Mouse (Mus musculus) heart, embryonic 12.5 days (tissue): ENCODE results near the gene BC024978. TPM values are rescaled to one million over a fixed set of nuclear protein-coding genes. Genes with fewer than 3 reads are reported as not detected.

Source experiments
- ATAC-seq: fragments of 200-750 bp; cut with Nextera tagmentation; 2 replicates; pipeline ENCODE4 v1.8.0; 2017; ENCODE audit warnings: moderate TSS enrichment, moderate library complexity; ENCODE audit not compliant: insufficient number of reproducible peaks, low FRiP score
- H3K27ac ChIP-seq: fragments of 300-500 bp; sonication (generic); 2 replicates; pipeline ENCODE4 v1.5.1; 2016; ENCODE audit warnings: mild to moderate bottlenecking, moderate library complexity; ENCODE audit not compliant: poor library complexity, severe bottlenecking
- H3K27me3 ChIP-seq: fragments of 300-500 bp; sonication (generic); replicated peaks from 2 replicates; pipeline ENCODE4 v1.6.1; 2016; ENCODE audit warnings: mild to moderate bottlenecking, moderate library complexity
- H3K36me3 ChIP-seq: fragments of 300-500 bp; sonication (generic); 2 replicates; pipeline ENCODE4 v1.6.1; 2016; ENCODE audit warnings: mild to moderate bottlenecking, moderate library complexity
- H3K4me1 ChIP-seq: fragments of 300-500 bp; sonication (generic); replicated peaks from 2 replicates; pipeline ENCODE4 v1.6.1; 2016; ENCODE audit warnings: mild to moderate bottlenecking
- H3K4me2 ChIP-seq: fragments of 300-500 bp; sonication (generic); 2 replicates; pipeline ENCODE4 v1.6.1; 2016; ENCODE audit warnings: mild to moderate bottlenecking, moderate library complexity
- H3K4me3 ChIP-seq: fragments of 300-500 bp; sonication (generic); 2 replicates; pipeline ENCODE4 v1.5.1; 2016; ENCODE audit warnings: mild to moderate bottlenecking
- H3K9ac ChIP-seq: fragments of 300-500 bp; sonication (generic); 2 replicates; pipeline ENCODE4 v1.6.1; 2016; ENCODE audit warnings: mild to moderate bottlenecking, moderate library complexity
- H3K9me3 ChIP-seq: fragments of 300-500 bp; sonication (generic); replicated peaks from 2 replicates; pipeline ENCODE4 v1.6.1; 2016; ENCODE audit warnings: mild to moderate bottlenecking, moderate library complexity
- WGBS: fragments of 180-500 bp; shearing (Covaris S2); methylation state at CpG from one replicate; pipeline ENCODE4 v1.1.7; 2016; 5-methylcytosine and 5-hydroxymethylcytosine counted together
- polyA plus RNA-seq: library from polyadenylated mRNA; unstranded; fragments of >200 nt; fragmentation: Nextera tagmentation; extraction: Ambion mirVana; gene quantifications from 2 replicates; pipeline ENCODE4 v1.2.1, GENCODE M21; 2016

Gene BC024978
- polyA plus RNA-seq, 1 experiment from 2014 or later, result 3.2 TPM

DNA sequence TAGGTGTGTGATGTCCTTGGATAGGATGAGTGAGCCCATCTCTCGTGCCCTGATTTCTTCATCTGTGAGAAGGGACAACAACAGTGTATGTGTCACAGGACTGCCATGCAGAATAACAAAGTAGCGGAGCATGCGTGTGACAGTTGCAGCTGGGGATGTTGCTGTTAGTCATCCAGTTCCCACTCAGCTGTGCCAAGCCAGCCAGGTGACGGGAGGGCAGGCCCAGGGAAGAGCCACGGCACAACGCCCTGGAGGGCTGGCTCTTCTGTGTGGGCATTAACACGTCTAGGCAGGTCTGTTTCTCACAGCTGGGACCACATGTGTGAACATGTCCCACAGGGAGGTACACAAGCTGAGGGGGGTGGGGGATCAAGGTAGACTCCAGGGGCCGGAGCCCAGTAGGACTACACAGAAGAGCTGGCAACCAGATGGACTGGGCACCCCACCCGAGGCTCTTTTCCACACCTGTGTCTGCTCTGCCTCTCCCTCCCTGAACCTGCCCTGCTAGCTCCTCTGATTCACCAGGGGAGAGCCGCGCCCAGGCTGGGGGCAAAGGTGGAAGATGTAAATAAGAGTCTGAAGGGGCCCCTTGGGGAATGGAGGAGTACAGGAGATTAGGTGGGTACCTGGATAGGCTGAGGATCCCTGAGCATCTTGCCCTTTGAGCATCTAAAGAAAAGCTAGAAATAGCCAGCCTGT lies 29.4 kb downstream of the BC024978 start:
- 82% methylated on average over 11 of the region's 11 CpGs for WGBS

DNA sequence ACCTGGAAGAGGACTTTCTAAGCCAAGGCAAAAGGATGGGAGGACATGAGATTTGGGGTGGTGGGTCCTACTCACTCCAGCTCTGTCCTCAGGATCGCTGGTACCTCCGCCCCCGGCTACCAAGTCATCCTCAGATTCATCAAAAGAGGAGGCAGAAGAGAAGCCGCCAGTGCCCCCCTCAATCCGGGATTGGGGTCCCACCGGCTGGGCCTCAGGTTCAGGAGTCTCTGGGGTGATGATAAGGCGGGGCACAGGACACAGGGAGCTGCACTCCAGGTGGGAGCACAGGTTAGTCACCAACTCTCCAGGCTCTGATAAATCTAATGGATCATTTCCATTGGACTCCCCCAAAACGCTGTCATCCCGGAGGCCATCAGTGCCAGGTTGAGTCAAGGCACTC lies 31.7 kb downstream of the BC024978 start:
- Histone ChIP-seq H3K9ac (peak overlapping the region; percentile 78), H3K9me3 (no peaks in the 10 kb centered on the region), H3K4me3 (peak overlapping the region; percentile 68), H3K4me2 (peak overlapping the region; percentile 76), H3K36me3 (0 out of 2 replicates have a peak, but pooled peaks cover 6% of the 10 kb centered on the region), H3K27me3 (no peaks in the 10 kb centered on the region), H3K27ac (no peak overlapping the region), H3K4me1 (peaks cover 40% of the 10 kb centered on the region)
- WGBS, result 34% methylated on average over 9 of the region's 9 CpGs
- no peak for ATAC-seq

More for the DNA sequence above, 29.4 kb downstream of the BC024978 start:
- H3K4me2 ChIP-seq, result 0 out of 2 replicates have a peak overlapping the region, but pooled peaks have one; percentile 1
- H3K9me3 ChIP-seq, result no peaks in the 10 kb centered on the region
- peaks cover 7% of the 10 kb centered on the region; the same call in 1 of the 2 replicates for H3K36me3 ChIP-seq
- H3K27me3 ChIP-seq, result no peaks in the 10 kb centered on the region
- H3K4me1 ChIP-seq, result peaks cover 40% of the 10 kb centered on the region
- no peak for ATAC-seq
- H3K4me3 ChIP-seq, result no peak overlapping the region
- no peak overlapping the region for H3K27ac ChIP-seq
- H3K9ac ChIP-seq, result peak overlapping the region; percentile 43; the same call in 1 of the 2 replicates

DNA sequence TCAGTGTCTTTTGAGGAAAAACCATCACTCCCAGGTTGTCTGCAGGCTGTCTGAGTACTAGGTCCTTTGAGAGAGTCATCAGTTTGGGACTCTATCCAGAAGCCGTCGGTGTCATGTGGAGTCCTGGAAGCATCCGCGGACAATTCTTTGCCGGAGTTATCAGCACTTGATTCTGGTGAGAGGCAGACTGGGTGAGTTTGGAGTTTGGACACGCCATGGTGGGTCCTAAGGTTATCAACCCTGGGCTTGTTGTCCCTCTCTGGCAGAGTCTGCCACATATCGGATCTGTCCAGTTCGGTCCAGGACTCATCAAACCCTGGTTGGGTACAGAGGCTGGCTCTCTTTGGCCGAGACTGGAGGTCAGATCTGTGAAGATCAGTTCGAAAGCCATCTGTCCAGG lies 32.1 kb downstream of the BC024978 start:
- no peaks in the 10 kb centered on the region for H3K27me3 ChIP-seq
- H3K9me3 ChIP-seq, result no peaks in the 10 kb centered on the region
- ATAC-seq, result no peak
- H3K9ac ChIP-seq, result peak overlapping the region; percentile 78
- H3K36me3 ChIP-seq, result 0 out of 2 replicates have a peak, but pooled peaks cover 6% of the 10 kb centered on the region
- peak overlapping the region; percentile 76 for H3K4me2 ChIP-seq
- peaks cover 40% of the 10 kb centered on the region for H3K4me1 ChIP-seq
- 2% methylated on average over 10 of the region's 10 CpGs for WGBS
- peak overlapping the region; percentile 68 for H3K4me3 ChIP-seq
- H3K27ac ChIP-seq, result no peak overlapping the region

DNA sequence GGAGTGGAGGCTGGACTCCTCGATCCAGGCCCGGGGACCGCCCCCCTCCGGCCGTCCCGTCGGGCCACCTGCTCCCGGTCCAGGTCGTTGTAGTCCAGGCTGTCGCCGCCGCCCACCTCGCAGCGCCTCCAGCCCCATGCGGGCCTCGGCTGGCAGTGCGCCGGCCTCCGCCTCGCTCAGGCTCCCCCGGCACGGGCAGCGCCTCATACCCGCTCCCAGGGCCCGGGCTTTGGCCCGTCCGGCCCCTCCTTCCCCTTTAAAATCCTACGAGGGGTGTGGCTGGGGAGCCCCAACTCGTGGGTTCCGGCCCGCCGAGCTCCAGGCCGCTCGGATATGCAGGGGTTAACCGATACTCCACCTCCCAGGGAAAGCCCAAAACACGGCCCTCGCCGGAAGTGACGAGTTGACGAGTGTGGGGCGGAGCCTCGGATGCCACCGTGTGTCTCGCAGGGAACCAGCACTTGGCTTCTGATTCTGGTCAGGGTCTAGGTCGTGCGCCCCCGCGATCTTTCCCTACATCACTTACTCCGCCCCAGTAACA lies 32.8 kb downstream of the BC024978 start, which contains the start of gene Itpkc:
Gene Itpkc, minus strand, starts transcription at position 381 of the 541 bp plus-strand sequence.
- 0 out of 2 replicates have a peak, but pooled peaks cover 3% of the 10 kb centered on the region for H3K36me3 ChIP-seq
- peak within 1 kb of the TSS; percentile 68 for H3K4me3 ChIP-seq
- no peaks in the 10 kb centered on the region for H3K9me3 ChIP-seq
- under 1% methylated on average over 48 of the region's 49 CpGs for WGBS
- peaks cover 42% of the 10 kb centered on the region for H3K4me1 ChIP-seq
- H3K27ac ChIP-seq, result peak within 1 kb of the TSS; percentile 76
- peak within 1 kb of the TSS; percentile 78 for H3K9ac ChIP-seq
- H3K27me3 ChIP-seq, result no peaks in the 10 kb centered on the region
- H3K4me2 ChIP-seq, result peak within 1 kb of the TSS; percentile 76
- peak; percentile 89 for ATAC-seq

DNA sequence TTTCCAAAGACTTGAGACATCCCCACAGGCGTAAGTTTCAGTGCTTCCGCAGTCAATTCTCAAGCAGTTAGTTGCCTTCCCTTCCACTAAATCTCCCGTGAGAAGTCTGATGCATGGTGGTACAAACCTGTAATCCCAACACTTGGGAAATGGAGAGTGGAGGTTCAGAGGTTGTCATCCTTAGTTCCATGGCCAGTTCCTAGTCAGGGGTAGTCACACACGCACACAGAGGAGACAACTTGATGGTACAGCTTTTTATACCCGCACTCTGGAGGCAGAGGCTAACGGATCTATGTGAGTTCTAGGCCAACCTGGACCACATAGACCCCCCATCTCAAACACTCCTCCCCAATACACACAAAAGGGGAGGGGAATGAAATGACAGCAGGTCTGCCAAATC lies 33.3 kb downstream of the BC024978 start:
- ATAC-seq, result no peak
- H3K36me3 ChIP-seq, result 0 out of 2 replicates have a peak, but pooled peaks cover 2% of the 10 kb centered on the region
- no peaks in the 10 kb centered on the region for H3K27me3 ChIP-seq
- 19% methylated on average over 6 of the region's 6 CpGs for WGBS
- no peaks in the 10 kb centered on the region for H3K9me3 ChIP-seq
- H3K4me1 ChIP-seq, result peaks cover 47% of the 10 kb centered on the region
- H3K4me2 ChIP-seq, result peak overlapping the region; percentile 76
- peak overlapping the region; percentile 78 for H3K9ac ChIP-seq
- H3K27ac ChIP-seq, result peak overlapping the region; percentile 76
- H3K4me3 ChIP-seq, result peak overlapping the region; percentile 68

DNA sequence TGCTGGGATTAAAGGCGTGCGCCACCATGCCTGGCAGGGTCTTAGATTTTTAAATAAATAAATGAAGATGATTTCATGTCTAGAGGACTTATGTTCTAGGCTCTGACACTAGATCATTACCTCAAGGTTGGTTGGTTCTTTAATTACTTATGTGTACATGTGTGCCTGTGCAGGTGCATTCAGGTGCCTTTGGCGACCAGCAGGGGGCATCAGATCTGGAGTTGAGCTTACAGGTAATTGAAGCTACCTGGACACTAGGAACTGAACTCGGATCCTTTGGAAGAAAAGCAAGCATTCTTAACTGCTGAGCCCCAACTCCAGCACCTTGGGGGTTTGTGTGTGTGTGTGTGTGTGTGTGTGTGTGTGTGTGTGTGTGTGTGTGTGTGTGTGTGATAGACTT lies 35.2 kb downstream of the BC024978 start:
- H3K27me3 ChIP-seq, result no peaks in the 10 kb centered on the region
- peaks cover 30% of the 10 kb centered on the region for H3K4me1 ChIP-seq
- 70% methylated on average over 4 of the region's 4 CpGs for WGBS
- no peaks in the 10 kb centered on the region for H3K9me3 ChIP-seq
- ATAC-seq, result no peak
- H3K36me3 ChIP-seq, result no peaks in the 10 kb centered on the region
- no peak overlapping the region for H3K4me2 ChIP-seq
- H3K9ac ChIP-seq, result no peak overlapping the region
- H3K27ac ChIP-seq, result no peak overlapping the region
- no peak overlapping the region for H3K4me3 ChIP-seq

DNA sequence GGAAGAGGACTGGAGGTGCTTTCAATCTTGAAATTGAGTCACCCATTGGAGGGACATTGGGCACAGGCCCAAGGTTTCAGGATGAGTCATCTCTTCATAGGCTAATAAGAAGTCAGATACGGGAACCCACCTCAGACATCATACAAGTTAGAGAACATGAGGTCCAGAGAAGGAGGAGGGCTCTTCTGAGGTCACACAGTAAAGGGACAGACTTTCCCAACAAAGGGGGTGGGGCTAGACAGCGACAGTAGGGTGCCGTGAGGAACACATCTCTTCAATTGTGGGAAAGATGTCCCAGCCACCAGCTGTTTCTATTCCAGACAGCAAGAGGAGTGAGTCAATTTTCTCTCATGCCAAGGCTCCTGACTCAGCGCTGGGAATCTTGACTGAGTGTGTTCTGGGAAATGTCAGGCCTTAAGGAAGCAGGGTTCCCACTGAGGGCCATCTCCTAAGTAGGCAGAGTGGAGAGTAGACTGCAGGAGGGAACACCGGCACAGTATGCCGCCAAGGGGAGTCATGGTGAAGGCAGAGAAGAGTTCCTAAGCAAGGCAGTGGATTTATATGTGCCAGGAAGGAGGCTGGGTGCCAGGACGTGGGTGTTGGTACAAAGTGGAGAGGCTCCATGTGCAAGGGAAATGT lies 36.2 kb downstream of the BC024978 start:
- Histone ChIP-seq H3K27me3 (no peaks in the 10 kb centered on the region), H3K4me2 (no peak overlapping the region), H3K9me3 (no peaks in the 10 kb centered on the region), H3K4me3 (no peak overlapping the region), H3K4me1 (peaks cover 20% of the 10 kb centered on the region), H3K36me3 (no peaks in the 10 kb centered on the region), H3K9ac (no peak overlapping the region), H3K27ac (no peak overlapping the region)
- WGBS, result 62% methylated on average over 7 of the region's 7 CpGs
- no peak for ATAC-seq

DNA sequence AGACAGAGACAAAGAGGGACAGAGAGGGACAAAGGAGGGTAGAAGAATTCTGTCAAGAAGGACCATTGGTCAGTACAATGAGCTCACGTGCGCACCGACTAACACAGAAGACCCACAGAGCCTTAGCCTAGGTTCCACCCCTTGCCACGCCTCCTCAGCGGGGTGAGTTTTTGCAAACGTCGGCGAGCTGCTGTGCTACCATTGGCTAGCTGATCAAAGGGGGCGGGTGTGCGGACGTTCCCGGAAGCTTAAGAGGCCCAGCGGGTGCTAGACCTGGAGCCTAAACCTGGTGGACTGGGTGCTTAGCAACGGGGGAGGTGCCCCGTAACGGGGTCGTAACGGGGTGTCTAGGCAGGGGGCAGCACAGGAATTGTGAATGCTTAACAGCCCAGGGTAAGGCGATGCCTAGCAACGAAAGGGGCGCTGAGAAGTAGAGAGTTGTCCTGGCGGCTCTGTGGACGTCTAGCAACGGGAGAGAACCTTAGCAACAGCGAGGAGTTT lies 37.2 kb downstream of the BC024978 start, which contains the start of gene Coq8b:
Gene Coq8b, plus strand, starts transcription at position 243 of the 501 bp plus-strand sequence.
- ATAC-seq, result peak; percentile 89
- H3K4me2 ChIP-seq, result peak within 1 kb of the TSS; percentile 76
- no peaks in the 10 kb centered on the region for H3K9me3 ChIP-seq
- H3K27me3 ChIP-seq, result no peaks in the 10 kb centered on the region
- H3K4me1 ChIP-seq, result peaks cover 12% of the 10 kb centered on the region
- H3K4me3 ChIP-seq, result peak within 1 kb of the TSS; percentile 65
- peak within 1 kb of the TSS; percentile 17; the same call in 1 of the 2 replicates for H3K27ac ChIP-seq
- H3K9ac ChIP-seq, result peak within 1 kb of the TSS; percentile 61
- peaks cover 7% of the 10 kb centered on the region for H3K36me3 ChIP-seq
- 0% methylated on average over 25 of the region's 25 CpGs for WGBS

DNA sequence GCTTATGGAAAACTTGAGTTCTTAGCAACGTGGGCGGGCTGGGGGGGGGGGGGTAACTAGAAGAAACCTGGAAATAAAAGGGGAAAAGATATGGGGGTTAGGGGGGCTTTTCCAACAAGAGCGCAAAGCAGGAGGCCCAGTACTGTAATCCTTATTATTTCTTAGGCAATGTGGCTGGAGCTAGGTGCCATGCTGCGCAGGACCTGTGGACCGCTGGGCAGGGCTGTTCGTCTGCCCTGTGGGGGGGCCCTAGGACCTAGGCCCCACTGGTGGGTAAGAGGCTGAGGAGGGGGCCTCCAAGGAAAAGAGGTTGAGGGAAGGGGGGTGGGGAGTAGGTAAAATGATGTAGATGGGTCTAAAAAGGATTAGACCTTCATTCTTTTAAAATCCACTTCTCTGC lies 37.7 kb downstream of the BC024978 start:
- no peaks in the 10 kb centered on the region for H3K9me3 ChIP-seq
- peak overlapping the region; percentile 76 for H3K4me2 ChIP-seq
- H3K36me3 ChIP-seq, result peaks cover 7% of the 10 kb centered on the region
- 5% methylated on average over 6 of the region's 6 CpGs for WGBS
- H3K27me3 ChIP-seq, result no peaks in the 10 kb centered on the region
- ATAC-seq, result no peak
- peaks cover 12% of the 10 kb centered on the region for H3K4me1 ChIP-seq
- H3K27ac ChIP-seq, result no peak overlapping the region
- peak overlapping the region; percentile 61 for H3K9ac ChIP-seq
- peak overlapping the region; percentile 65 for H3K4me3 ChIP-seq

DNA sequence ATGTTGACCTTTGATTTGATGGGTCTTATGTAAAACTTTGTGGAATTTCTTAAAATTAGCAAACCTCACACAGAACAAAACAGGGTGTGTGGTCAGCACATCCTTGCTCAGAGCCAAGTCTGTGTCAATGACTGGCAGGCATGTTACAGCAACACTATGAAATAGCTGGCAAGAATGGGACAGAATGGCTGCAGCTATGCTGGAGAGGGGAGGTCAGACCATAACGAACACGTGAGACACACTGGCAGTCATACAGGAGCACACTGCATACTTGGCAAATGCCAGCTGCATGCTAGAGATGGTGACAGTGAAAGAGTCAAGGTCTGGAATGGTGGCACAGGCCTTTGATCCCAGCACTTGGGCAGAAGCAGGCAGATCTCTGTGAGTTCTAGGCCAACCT lies 40.1 kb downstream of the BC024978 start:
- ATAC-seq, result no peak
- H3K36me3 ChIP-seq, result peaks cover 14% of the 10 kb centered on the region
- WGBS, result 84% methylated on average over 2 of the region's 2 CpGs
- H3K27ac ChIP-seq, result no peak overlapping the region
- H3K4me2 ChIP-seq, result no peak overlapping the region
- H3K27me3 ChIP-seq, result no peaks in the 10 kb centered on the region
- no peak overlapping the region for H3K9ac ChIP-seq
- H3K4me1 ChIP-seq, result peaks cover 7% of the 10 kb centered on the region
- H3K9me3 ChIP-seq, result no peaks in the 10 kb centered on the region
- no peak overlapping the region for H3K4me3 ChIP-seq

DNA sequence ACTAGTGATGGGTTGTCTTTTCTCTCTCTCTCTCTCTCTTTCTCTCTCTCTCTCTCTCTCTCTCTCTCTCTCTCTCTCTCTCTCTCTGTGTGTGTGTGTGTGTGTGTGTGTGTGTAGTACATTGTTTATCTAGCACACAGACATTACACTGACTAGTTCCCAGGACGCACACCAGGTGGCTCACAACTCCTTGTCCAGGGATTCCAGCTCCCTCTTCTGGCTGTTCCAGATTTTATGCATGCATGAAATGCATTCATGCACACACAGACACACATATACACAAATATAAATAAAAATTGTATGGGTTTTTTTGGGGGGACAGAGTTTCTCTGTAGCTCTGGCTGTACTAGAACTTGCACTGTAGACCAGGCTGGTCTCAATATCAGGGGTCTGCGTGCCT lies 41.9 kb downstream of the BC024978 start:
- no peaks in the 10 kb centered on the region for H3K9me3 ChIP-seq
- 84% methylated on average over 2 of the region's 2 CpGs for WGBS
- H3K36me3 ChIP-seq, result peaks cover 20% of the 10 kb centered on the region
- no peak for ATAC-seq
- H3K4me3 ChIP-seq, result no peak overlapping the region
- no peaks in the 10 kb centered on the region for H3K27me3 ChIP-seq
- H3K9ac ChIP-seq, result no peak overlapping the region
- H3K4me2 ChIP-seq, result no peak overlapping the region
- H3K4me1 ChIP-seq, result peaks cover 7% of the 10 kb centered on the region
- H3K27ac ChIP-seq, result no peak overlapping the region
